Mouse (Mus musculus) neural tube, embryonic 11.5 days (tissue): ENCODE measurements around the gene Nudc. TPM values are rescaled to one million over a fixed set of nuclear protein-coding genes. Genes with fewer than 3 reads are reported as not detected.

Experiments
- ATAC-seq: fragments of 200-750 bp; cut with Nextera tagmentation; 2 replicates; pipeline ENCODE4 v1.8.0; 2017; ENCODE audit warnings: moderate number of reproducible peaks, mild to moderate bottlenecking, moderate TSS enrichment, moderate library complexity; ENCODE audit not compliant: insufficient read depth, low FRiP score, low TSS enrichment
- DNase-seq: peaks from one replicate; pipeline ENCODE4 v3.0.0-alpha.2; 2015; ENCODE audit warnings: low spot score
- H3K27ac ChIP-seq: fragments of 300-500 bp; sonication (generic); 2 replicates; pipeline ENCODE4 v1.5.1; 2014; ENCODE audit warnings: low read depth, mild to moderate bottlenecking, low read length
- H3K27me3 ChIP-seq: fragments of 300-500 bp; sonication (generic); 2 replicates; pipeline ENCODE4 v1.6.1; 2014; ENCODE audit warnings: mild to moderate bottlenecking, low read length, mixed read lengths; ENCODE audit not compliant: control insufficient read depth, insufficient read depth
- H3K36me3 ChIP-seq: fragments of 300-500 bp; sonication (generic); 2 replicates; pipeline ENCODE4 v1.6.1; 2014; ENCODE audit warnings: mild to moderate bottlenecking, low read length, moderate library complexity, mixed read lengths; ENCODE audit not compliant: control insufficient read depth, insufficient read depth
- H3K4me1 ChIP-seq: fragments of 300-500 bp; sonication (generic); 2 replicates; pipeline ENCODE4 v1.6.1; 2014; ENCODE audit warnings: low read length, mixed read lengths; ENCODE audit not compliant: control insufficient read depth, insufficient read depth
- H3K4me2 ChIP-seq: fragments of 300-500 bp; sonication (generic); 2 replicates; pipeline ENCODE4 v1.6.1; 2014; ENCODE audit warnings: low read depth, mild to moderate bottlenecking, moderate library complexity
- H3K4me3 ChIP-seq: fragments of 300-500 bp; sonication (generic); 2 replicates; pipeline ENCODE4 v1.5.1; 2014; ENCODE audit warnings: low read depth, low read length
- H3K9ac ChIP-seq: fragments of 300-500 bp; sonication (generic); 2 replicates; pipeline ENCODE4 v1.6.1; 2014; ENCODE audit warnings: mild to moderate bottlenecking, low read length
- H3K9me3 ChIP-seq: fragments of 300-500 bp; sonication (generic); 2 replicates; pipeline ENCODE4 v1.6.1; 2016; ENCODE audit warnings: low read length; ENCODE audit not compliant: control insufficient read depth
- WGBS: fragments of 180-500 bp; shearing (Covaris S2); extraction: QIAGEN DNeasy Blood & Tissue Kit; methylation state at CpG from one replicate; pipeline ENCODE4 v1.1.7; 2014; 5-methylcytosine and 5-hydroxymethylcytosine counted together
- polyA plus RNA-seq: library from polyadenylated mRNA; unstranded; fragments of >200 nt; fragmentation: Nextera tagmentation; extraction: Ambion mirVana; gene quantifications from 2 replicates; pipeline ENCODE4 v1.2.1, GENCODE M21; 2014

The Nudc gene
- polyA plus RNA-seq = 301 and 305 TPM in 2 replicates

- Histone ChIP-seq H3K4me2 (peak within 1 kb of the TSS; percentile 72), H3K9me3 (no peaks in the 10 kb centered on the region), H3K4me1 (peaks cover 6% of the 10 kb centered on the region), H3K36me3 (peaks cover 5% of the 10 kb centered on the region), H3K27me3 (no peaks in the 10 kb centered on the region), H3K27ac (0 out of 2 replicates have a peak within 1 kb of the TSS, but pooled peaks have one; percentile 23), H3K9ac (peak within 1 kb of the TSS; percentile 85), H3K4me3 (peak within 1 kb of the TSS; percentile 93)
- DNase-seq (peak; percentile 96), ATAC-seq (peak; percentile 97)
- under 1% methylated on average over 68 of the region's 77 CpGs for WGBS
Measured at GRCm38 (mm10) chr4:133545272-133546231, at the start of gene Nudc. Gene Nudc, minus strand, starts transcription at chr4:133545996.

DNA sequence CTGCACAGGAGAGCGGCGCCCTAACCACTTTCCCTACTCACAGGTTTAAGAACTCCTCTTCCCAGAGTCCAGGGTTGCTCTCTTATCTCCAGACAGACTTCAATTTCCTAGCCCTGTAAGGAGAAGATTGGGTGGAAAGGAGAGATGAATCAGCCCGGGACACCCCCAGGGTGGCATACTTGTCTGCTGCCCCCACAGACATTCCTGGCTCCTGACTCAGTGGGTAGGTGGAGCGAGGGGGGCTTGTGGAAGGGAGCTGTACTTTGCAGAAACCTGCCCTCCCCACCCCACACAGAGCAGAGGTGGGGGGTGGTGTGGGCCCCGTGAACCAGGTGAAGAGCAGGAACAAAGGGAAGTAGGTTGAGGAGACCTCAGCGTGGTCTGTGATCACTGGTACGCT, 49.7 kb upstream of the Nudc start:
- 75% methylated on average over 7 of the region's 7 CpGs for WGBS
- H3K9me3 ChIP-seq = no peaks in the 10 kb centered on the region

GRCm38 (mm10) chr4:133592570-133592969, 46.8 kb upstream of the Nudc start:
- Histone ChIP-seq H3K36me3 (peaks cover 8% of the 10 kb centered on the region), H3K9ac (no peak overlapping the region), H3K4me2 (no peak overlapping the region), H3K27me3 (no peaks in the 10 kb centered on the region), H3K4me1 (no peaks in the 10 kb centered on the region), H3K27ac (no peak overlapping the region), H3K4me3 (no peak overlapping the region), H3K9me3 (no peaks in the 10 kb centered on the region)
- no peak for ATAC-seq
- 34% methylated on average over 7 of the region's 7 CpGs for WGBS
- peak; percentile 85 for DNase-seq

More for the DNA sequence above, 49.7 kb upstream of the Nudc start:
- Histone ChIP-seq H3K27ac (no peak overlapping the region), H3K4me3 (no peak overlapping the region), H3K36me3 (peaks cover 2% of the 10 kb centered on the region), H3K4me2 (no peak overlapping the region), H3K4me1 (no peaks in the 10 kb centered on the region), H3K9ac (no peak overlapping the region), H3K27me3 (peaks cover 23% of the 10 kb centered on the region)
- ATAC-seq (no peak), DNase-seq (no peak)

DNA sequence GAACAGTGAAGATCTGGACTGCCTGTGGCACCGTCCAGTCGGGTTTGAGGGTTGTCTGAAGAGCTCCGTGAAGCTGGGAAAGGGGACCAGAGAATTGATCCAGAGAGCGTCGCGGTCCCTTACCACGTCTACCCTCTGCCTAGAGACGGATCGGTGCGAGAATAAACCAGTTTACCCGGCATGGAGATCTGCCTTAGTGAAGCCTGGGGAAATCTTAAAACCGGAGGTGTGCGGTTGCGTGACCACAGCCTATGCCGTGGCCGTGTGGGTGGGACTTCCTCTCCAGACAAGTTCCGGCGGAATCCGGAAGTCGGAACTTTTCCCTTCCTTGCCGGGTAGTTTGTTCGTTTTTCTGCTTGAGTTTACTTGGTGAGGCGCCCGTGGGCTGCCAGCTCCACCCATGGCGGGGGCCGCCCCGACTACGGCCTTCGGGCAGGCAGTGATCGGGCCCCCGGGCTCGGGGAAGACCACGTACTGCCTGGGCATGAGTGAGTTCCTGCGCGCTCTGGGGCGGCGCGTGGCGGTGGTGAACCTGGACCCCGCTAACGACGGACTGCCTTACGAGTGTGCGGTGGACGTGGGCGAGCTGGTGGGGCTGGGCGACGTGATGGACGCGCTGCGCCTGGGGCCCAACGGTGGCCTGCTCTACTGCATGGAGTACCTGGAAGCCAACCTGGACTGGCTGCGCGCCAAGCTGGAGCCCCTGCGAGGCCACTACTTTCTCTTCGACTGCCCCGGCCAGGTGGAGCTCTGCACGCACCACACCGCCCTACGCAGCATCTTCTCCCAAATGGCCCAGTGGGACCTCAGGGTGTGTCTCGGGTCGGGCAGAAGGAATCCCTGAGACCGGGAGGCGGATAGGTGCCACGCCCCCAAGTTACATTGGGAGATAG, 38.5 kb upstream of the Nudc start, which contains the start of gene Gpn2:
Gpn2 (plus strand) TSS at position 304 of the 893 bp plus-strand sequence.
- DNase-seq (peak; percentile 75), ATAC-seq (peak; percentile 60; the same call in 1 of the 2 replicates)
- no peaks in the 10 kb centered on the region for H3K27me3 ChIP-seq
- H3K36me3 ChIP-seq = peaks cover 9% of the 10 kb centered on the region
- H3K4me2 ChIP-seq = peak within 1 kb of the TSS; percentile 93
- H3K9ac ChIP-seq = peak within 1 kb of the TSS; percentile 67
- peak within 1 kb of the TSS; percentile 83 for H3K4me3 ChIP-seq
- no peaks in the 10 kb centered on the region for H3K9me3 ChIP-seq
- H3K4me1 ChIP-seq = peaks cover 6% of the 10 kb centered on the region
- H3K27ac ChIP-seq = 0 out of 2 replicates have a peak within 1 kb of the TSS, but pooled peaks have one; percentile 21
- 2% methylated on average over 65 of the region's 65 CpGs for WGBS

- Histone ChIP-seq H3K27me3 (no peaks in the 10 kb centered on the region), H3K9me3 (no peaks in the 10 kb centered on the region), H3K9ac (peak overlapping the region; percentile 67), H3K4me1 (peaks cover 6% of the 10 kb centered on the region), H3K36me3 (peaks cover 9% of the 10 kb centered on the region), H3K27ac (0 out of 2 replicates have a peak overlapping the region, but pooled peaks have one; percentile 21), H3K4me2 (peak overlapping the region; percentile 93), H3K4me3 (peak overlapping the region; percentile 83)
- 63% methylated on average over 6 of the region's 6 CpGs for WGBS
- no peak for DNase-seq
- no peak for ATAC-seq
Measured at GRCm38 (mm10) chr4:133583690-133584058, 37.9 kb upstream of the Nudc start.

- Histone ChIP-seq H3K4me3 (no peak overlapping the region), H3K36me3 (peaks cover 6% of the 10 kb centered on the region; the same call in 1 of the 2 replicates), H3K27me3 (no peaks in the 10 kb centered on the region), H3K27ac (no peak overlapping the region), H3K4me2 (no peak overlapping the region), H3K9me3 (no peaks in the 10 kb centered on the region), H3K4me1 (peaks cover 9% of the 10 kb centered on the region), H3K9ac (no peak overlapping the region)
- DNase-seq (no peak), ATAC-seq (no peak)
- WGBS = 72% methylated on average over 12 of the region's 12 CpGs
Measured at GRCm38 (mm10) chr4:133577983-133578382, 32.2 kb upstream of the Nudc start.

DNA sequence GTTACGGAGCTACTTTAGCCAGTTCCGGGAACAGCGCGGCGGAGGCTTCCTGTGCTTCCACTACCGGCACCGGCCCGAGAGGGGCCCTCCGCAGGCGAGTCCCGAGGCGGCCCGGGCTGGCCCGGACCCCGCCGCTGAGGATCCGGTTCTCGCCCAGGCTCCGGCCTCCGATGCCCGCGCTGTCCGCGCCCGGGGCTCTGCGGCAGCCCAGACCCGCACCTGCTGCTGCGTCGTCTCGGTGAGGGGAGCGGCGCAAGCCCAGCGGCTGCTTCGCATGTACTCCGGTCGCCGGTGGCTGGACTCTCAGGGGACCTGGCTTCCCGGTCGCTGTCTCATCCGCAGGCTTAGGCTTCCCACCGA, 29.0 kb upstream of the Nudc start:
- ATAC-seq = no peak; the same call in 1 of the 2 replicates
- Histone ChIP-seq H3K36me3 (peaks cover under 1% of the 10 kb centered on the region; the same call in 1 of the 2 replicates), H3K27ac (no peak overlapping the region)

DNA sequence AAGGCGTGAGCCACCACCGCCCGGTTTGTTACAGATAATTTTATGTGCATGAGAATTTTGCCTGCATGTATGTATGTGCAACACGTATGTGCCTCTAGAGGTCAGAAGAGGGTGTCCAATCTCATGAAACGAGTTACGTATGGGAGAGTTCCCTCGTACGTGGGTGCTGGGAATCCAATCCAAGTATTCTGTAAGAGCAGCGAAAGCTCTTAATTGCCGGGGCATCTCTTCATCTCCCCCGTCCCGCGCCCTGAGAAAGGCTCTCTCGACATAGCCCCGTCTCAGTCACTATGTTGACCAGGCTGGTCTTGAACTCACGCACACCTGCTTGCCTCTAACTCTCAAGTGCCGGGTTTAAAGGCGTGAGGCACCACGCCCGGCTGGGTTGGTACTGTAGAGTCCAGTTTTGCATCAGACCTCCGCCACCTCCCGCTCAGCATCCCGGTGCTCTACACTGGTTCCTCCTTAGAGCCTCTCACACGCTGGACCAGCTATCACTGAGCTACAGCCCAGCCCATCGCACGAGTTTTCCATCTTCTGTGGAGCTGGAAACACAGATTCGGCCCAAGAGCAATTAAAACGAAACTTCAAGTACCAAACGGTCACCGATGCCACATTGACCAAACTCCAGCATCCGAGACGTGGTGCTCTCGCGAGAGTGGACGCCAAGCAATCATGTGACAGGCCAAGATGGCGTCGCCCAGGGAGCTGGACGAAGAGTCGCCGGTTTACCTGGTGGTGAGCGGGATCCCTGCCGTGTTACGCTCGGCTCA, 28.5 kb upstream of the Nudc start, which contains the start of gene Gpatch3:
Gpatch3 (plus strand) TSS at position 676 of the 773 bp plus-strand sequence.
- ATAC-seq (peak; percentile 86), DNase-seq (peak; percentile 91)
- Histone ChIP-seq H3K9ac (peak within 1 kb of the TSS; percentile 68), H3K9me3 (no peaks in the 10 kb centered on the region), H3K36me3 (no peaks in the 10 kb centered on the region), H3K27ac (peak within 1 kb of the TSS; percentile 74), H3K4me1 (peaks cover 9% of the 10 kb centered on the region), H3K27me3 (no peaks in the 10 kb centered on the region), H3K4me3 (peak within 1 kb of the TSS; percentile 68), H3K4me2 (peak within 1 kb of the TSS; percentile 77)
- WGBS = 7% methylated on average over 44 of the region's 44 CpGs

More for the DNA sequence above, 29.0 kb upstream of the Nudc start:
- peak overlapping the region; percentile 77 for H3K4me2 ChIP-seq
- no peaks in the 10 kb centered on the region for H3K9me3 ChIP-seq
- H3K27me3 ChIP-seq = no peaks in the 10 kb centered on the region
- peak overlapping the region; percentile 68 for H3K9ac ChIP-seq
- WGBS = 1% methylated on average over 34 of the region's 41 CpGs
- DNase-seq = no peak
- peaks cover 9% of the 10 kb centered on the region for H3K4me1 ChIP-seq
- H3K4me3 ChIP-seq = peak overlapping the region; percentile 68
